Mouse (Mus musculus): ENCODE results near the gene Cds2. TPM values are rescaled to one million over a fixed set of nuclear protein-coding genes. Genes with fewer than 3 reads are reported as not detected.

Cds2 gene
- total and polyA plus RNA-seq, 2 experiments = 41.6 to 48.1 TPM

- peaks cover 26% of the 10 kb centered on the region for H3K79me2 ChIP-seq (ENCODE audit: control insufficient read depth, insufficient read depth, low read length)
- no peak overlapping the region for H3K4me3 ChIP-seq (ENCODE audit: insufficient read depth, low read depth, low read length)
- TF ChIP-seq CTCF (IDR thresholded peaks at IDR 0.05; ENCODE audit: low read depth, low read length) (no peak), POLR2A (IDR thresholded peaks at IDR 0.05; ENCODE audit: extremely low read depth, insufficient read depth, low read length) (no peak)
- WGBS = 87% methylated on average over 8 of the region's 8 CpGs
- DNase-seq (ENCODE audit: extremely low read depth, low read depth, low spot score) = no peak
- H3K27me3 ChIP-seq (ENCODE audit: control insufficient read depth, insufficient read depth, low read length) = no peaks in the 10 kb centered on the region
- H3K9ac ChIP-seq (ENCODE audit: low read depth, low read length) = no peak overlapping the region
- H3K4me1 ChIP-seq (ENCODE audit: control insufficient read depth, insufficient read depth, low read length) = peaks cover 35% of the 10 kb centered on the region
- no peaks in the 10 kb centered on the region for H3K36me3 ChIP-seq (ENCODE audit: control insufficient read depth, insufficient read depth, low read length)
- H3K27ac ChIP-seq (replicated peaks; ENCODE audit: insufficient read depth, low read depth, low read length) = 0 out of 2 replicates have a peak overlapping the region, but pooled peaks have one; percentile 19
Measured at GRCm38 (mm10) chr2:132278273-132278853, 15.4 kb downstream of the Cds2 start.

- peaks cover 38% of the 10 kb centered on the region for H3K4me1 ChIP-seq (ENCODE audit: control insufficient read depth, insufficient read depth, low read length)
- H3K79me2 ChIP-seq (ENCODE audit: control insufficient read depth, insufficient read depth, low read length) = peaks cover 29% of the 10 kb centered on the region
- peak overlapping the region; percentile 18; the same call in 1 of the 2 replicates for H3K9ac ChIP-seq (ENCODE audit: low read depth, low read length)
- peak; percentile 71 for DNase-seq (ENCODE audit: extremely low read depth, low read depth, low spot score)
- peak overlapping the region; percentile 79 for H3K27ac ChIP-seq (replicated peaks; ENCODE audit: insufficient read depth, low read depth, low read length)
- TF ChIP-seq POLR2A (IDR thresholded peaks at IDR 0.05; ENCODE audit: extremely low read depth, insufficient read depth, low read length) (no peak), CTCF (IDR thresholded peaks at IDR 0.05; ENCODE audit: low read depth, low read length) (no peak)
- H3K36me3 ChIP-seq (ENCODE audit: control insufficient read depth, insufficient read depth, low read length) = no peaks in the 10 kb centered on the region
- H3K4me3 ChIP-seq (ENCODE audit: insufficient read depth, low read depth, low read length) = no peak overlapping the region
- WGBS = 47% methylated on average over 3 of the region's 3 CpGs
- no peaks in the 10 kb centered on the region for H3K27me3 ChIP-seq (ENCODE audit: control insufficient read depth, insufficient read depth, low read length)
Measured at GRCm38 (mm10) chr2:132279336-132279882, 16.5 kb downstream of the Cds2 start.

- no peaks in the 10 kb centered on the region for H3K27me3 ChIP-seq (ENCODE audit: control insufficient read depth, insufficient read depth, low read length)
- H3K36me3 ChIP-seq (ENCODE audit: control insufficient read depth, insufficient read depth, low read length) = no peaks in the 10 kb centered on the region
- no peak for TF ChIP-seq CTCF (IDR thresholded peaks at IDR 0.05; ENCODE audit: low read depth, low read length)
- TF ChIP-seq POLR2A (IDR thresholded peaks at IDR 0.05; ENCODE audit: extremely low read depth, insufficient read depth, low read length) = no peak
- peaks cover 38% of the 10 kb centered on the region for H3K4me1 ChIP-seq (ENCODE audit: control insufficient read depth, insufficient read depth, low read length)
- no peak overlapping the region for H3K9ac ChIP-seq (ENCODE audit: low read depth, low read length)
- 41% methylated on average over 4 of the region's 4 CpGs for WGBS
- no peak overlapping the region for H3K4me3 ChIP-seq (ENCODE audit: insufficient read depth, low read depth, low read length)
- peak overlapping the region; percentile 79 for H3K27ac ChIP-seq (replicated peaks; ENCODE audit: insufficient read depth, low read depth, low read length)
- H3K79me2 ChIP-seq (ENCODE audit: control insufficient read depth, insufficient read depth, low read length) = peaks cover 33% of the 10 kb centered on the region
- no peak for DNase-seq (ENCODE audit: extremely low read depth, low read depth, low spot score)
Measured at GRCm38 (mm10) chr2:132279978-132280377, 17.0 kb downstream of the Cds2 start.

GRCm38 (mm10) chr2:132280518-132281120, 17.7 kb downstream of the Cds2 start:
- Histone ChIP-seq H3K79me2 (ENCODE audit: control insufficient read depth, insufficient read depth, low read length) (peaks cover 36% of the 10 kb centered on the region), H3K36me3 (ENCODE audit: control insufficient read depth, insufficient read depth, low read length) (no peaks in the 10 kb centered on the region), H3K9ac (ENCODE audit: low read depth, low read length) (no peak overlapping the region), H3K27me3 (ENCODE audit: control insufficient read depth, insufficient read depth, low read length) (no peaks in the 10 kb centered on the region), H3K4me3 (ENCODE audit: insufficient read depth, low read depth, low read length) (no peak overlapping the region), H3K27ac (replicated peaks; ENCODE audit: insufficient read depth, low read depth, low read length) (peak overlapping the region; percentile 42; the same call in 1 of the 2 replicates), H3K4me1 (ENCODE audit: control insufficient read depth, insufficient read depth, low read length) (peaks cover 36% of the 10 kb centered on the region)
- 76% methylated on average over 10 of the region's 10 CpGs for WGBS
- TF ChIP-seq CTCF (IDR thresholded peaks at IDR 0.05; ENCODE audit: low read depth, low read length) (no peak), POLR2A (IDR thresholded peaks at IDR 0.05; ENCODE audit: extremely low read depth, insufficient read depth, low read length) (no peak)
- no peak for DNase-seq (ENCODE audit: extremely low read depth, low read depth, low spot score)

- Histone ChIP-seq H3K27ac (replicated peaks; ENCODE audit: insufficient read depth, low read depth, low read length) (peak overlapping the region; percentile 89), H3K36me3 (ENCODE audit: control insufficient read depth, insufficient read depth, low read length) (no peaks in the 10 kb centered on the region), H3K27me3 (ENCODE audit: control insufficient read depth, insufficient read depth, low read length) (no peaks in the 10 kb centered on the region), H3K4me1 (ENCODE audit: control insufficient read depth, insufficient read depth, low read length) (peaks cover 32% of the 10 kb centered on the region), H3K79me2 (ENCODE audit: control insufficient read depth, insufficient read depth, low read length) (peaks cover 30% of the 10 kb centered on the region), H3K4me3 (ENCODE audit: insufficient read depth, low read depth, low read length) (no peak overlapping the region), H3K9ac (ENCODE audit: low read depth, low read length) (no peak overlapping the region)
- TF ChIP-seq POLR2A (IDR thresholded peaks at IDR 0.05; ENCODE audit: extremely low read depth, insufficient read depth, low read length) (no peak), CTCF (IDR thresholded peaks at IDR 0.05; ENCODE audit: low read depth, low read length) (no peak)
- 23% methylated on average over 10 of the region's 10 CpGs for WGBS
- peak; percentile 88 for DNase-seq (ENCODE audit: extremely low read depth, low read depth, low spot score)
Measured at GRCm38 (mm10) chr2:132281560-132282452, 18.9 kb downstream of the Cds2 start.
